Mouse (Mus musculus) left cerebral cortex, adult 9 months (tissue): Measurements from ENCODE around the gene Krtap4-9.
"Not testable (repeated sequence)": the region's sequence is repeated elsewhere in the genome, so short reads cannot be mapped to it uniquely, and the experiment has no call there.

Experiments
- DNase-seq, 2 experiments: peaks; one replicate each; pipeline ENCODE4 v3.0.0; 2022; ENCODE audit warnings: low spot score in 2 of 2

Krtap4-9 gene

DNA sequence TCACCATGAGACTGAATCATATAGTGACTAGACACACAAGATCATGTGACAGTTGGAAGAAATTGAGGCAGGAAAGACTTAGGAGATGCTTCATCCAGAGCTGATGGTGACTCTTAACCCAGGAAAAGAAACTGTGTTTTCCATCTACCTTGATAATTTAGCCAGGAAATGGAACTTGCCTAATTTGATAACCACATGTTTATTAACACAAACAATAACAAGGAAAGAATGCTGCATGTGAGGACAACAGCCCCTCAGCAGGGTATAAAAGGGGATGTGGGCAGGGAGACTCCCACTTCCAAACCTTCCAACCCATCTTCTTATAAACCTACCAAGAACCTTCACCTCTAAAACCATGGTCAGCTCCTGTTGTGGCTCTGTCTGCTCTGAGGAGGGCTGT is at the start of gene Krtap4-9:
Gene Krtap4-9 (plus strand): TSS at position 301 of the 400 bp plus-strand sequence.
- DNase-seq = not testable (repeated sequence)

GRCm38 (mm10) chr11:99743985-99744384 is 41.0 kb upstream of the Krtap4-9 start:
- no peak for DNase-seq

DNA sequence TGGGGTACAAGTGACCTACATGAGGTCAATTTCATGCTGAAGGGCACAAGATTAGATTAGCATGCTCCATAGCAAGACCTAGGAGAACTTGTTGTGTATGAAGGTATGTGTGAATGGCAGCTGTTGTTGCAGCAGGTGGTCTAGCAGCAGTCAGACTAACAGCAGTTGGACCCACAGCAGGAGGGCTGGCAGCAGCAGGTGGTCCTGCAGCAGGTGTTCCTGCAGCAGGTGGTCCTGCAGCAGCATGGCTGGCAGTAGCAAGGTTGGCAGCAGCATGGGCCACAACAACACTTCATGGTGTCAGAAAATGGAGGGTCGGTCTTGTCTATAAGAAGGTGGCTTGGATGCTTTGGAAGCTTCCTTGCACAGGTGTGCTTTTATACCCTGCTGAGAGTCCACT is 26.1 kb upstream of the Krtap4-9 start:
- no peak for DNase-seq

DNA sequence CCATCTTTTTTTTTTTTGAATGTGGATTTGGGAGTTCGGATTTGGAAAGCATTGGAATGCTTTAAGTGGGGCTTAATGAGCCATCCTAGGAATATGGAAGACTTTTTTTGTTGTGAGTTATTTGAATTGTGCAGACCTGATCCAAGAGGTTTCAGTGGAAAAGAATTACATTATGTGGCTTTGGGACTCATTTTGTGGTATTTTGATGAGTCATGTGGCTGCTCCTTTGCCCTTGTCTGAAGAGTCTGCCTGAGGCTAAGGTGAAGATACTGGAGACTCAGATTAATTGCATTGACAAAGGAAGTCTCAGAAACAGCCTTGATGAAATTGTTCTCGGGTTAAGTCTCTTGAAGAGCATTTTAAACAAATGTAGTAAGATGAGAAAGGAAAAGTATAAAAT is 16.6 kb upstream of the Krtap4-9 start:
- no peak for DNase-seq

- DNase-seq = not testable (repeated sequence)
These were observed 12.2 kb upstream of the Krtap4-9 start, which contains the start of gene Gm11595 for GRCm38 (mm10) chr11:99772813-99773212. Gene Gm11595 (minus strand): TSS chr11:99772913.

GRCm38 (mm10) chr11:99778401-99778800 is 6.6 kb upstream of the Krtap4-9 start:
- no peak for DNase-seq

GRCm38 (mm10) chr11:99780604-99781003 is 4.4 kb upstream of the Krtap4-9 start, which contains the start of gene Krtap4-8:
Gene Krtap4-8 (minus strand): TSS chr11:99780704.
- DNase-seq = no peak

DNA sequence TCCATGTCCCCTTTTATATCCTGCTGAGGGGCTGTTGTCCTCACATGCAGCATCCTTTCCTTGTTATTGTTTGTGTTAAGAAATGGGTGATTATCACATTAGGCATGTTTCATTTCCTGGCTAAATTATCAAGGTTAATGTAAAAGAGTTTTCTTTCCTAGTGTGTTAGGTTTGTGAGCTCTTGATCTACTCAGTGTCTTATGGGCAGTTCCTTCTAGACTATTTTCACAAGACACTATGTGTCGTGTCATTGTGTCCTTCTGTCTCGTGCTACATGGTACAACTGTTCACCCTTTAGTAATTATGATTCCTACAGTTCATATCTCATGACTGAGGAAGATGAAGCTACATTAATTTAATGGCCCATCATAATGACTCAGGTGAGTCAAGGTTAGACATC is 8.4 kb downstream of the Krtap4-9 start, which contains the start of gene Gm11596:
Gene Gm11596 (minus strand): TSS at position 101 of the 400 bp plus-strand sequence.
- DNase-seq = no peak

- not testable (repeated sequence) for DNase-seq
These were observed 13.8 kb downstream of the Krtap4-9 start, which contains the start of gene Gm11569 for GRCm38 (mm10) chr11:99798832-99799231. Gene Gm11569 (minus strand): TSS chr11:99798932.

- DNase-seq = not testable (repeated sequence)
These were observed 19.3 kb downstream of the Krtap4-9 start, which contains the start of gene Gm11554 for GRCm38 (mm10) chr11:99804346-99804745. Gene Gm11554 (minus strand): TSS chr11:99804446.

GRCm38 (mm10) chr11:99809792-99810191 is 24.8 kb downstream of the Krtap4-9 start, which contains the start of gene Krtap4-13:
Gene Krtap4-13 (minus strand): TSS chr11:99809892.
- DNase-seq = not testable (repeated sequence)

- DNase-seq = not testable (repeated sequence)
These were observed 30.6 kb downstream of the Krtap4-9 start, which contains the start of gene Gm11564 for GRCm38 (mm10) chr11:99815566-99815965. Gene Gm11564 (minus strand): TSS chr11:99815666.
